In the genomic region with DNA sequence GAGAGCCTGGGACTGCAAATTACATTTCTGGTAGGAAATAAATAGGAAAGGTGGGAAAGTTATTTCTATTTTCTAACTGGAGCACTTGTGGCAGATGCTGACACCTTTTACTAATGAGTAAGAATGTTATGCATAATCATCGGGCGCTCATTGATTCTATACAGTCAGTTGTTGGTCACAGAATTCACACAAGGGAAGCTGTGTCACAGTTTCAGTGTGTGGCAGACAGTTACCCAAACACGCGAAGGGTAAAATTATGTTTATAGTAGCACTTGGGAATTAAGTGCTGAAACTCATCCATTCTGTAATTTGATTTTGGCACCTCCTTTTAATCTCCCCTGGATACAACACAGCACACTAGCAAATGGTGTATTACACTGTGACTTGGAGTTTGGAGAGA, we compare ENCODE assay signal across 24 mouse cellular contexts.
A peak's percentile ranks its signal among the peaks of the same experiment; 100 is the strongest.
DNase-seq lines count a peak whose midpoint lies in the region; ATAC-seq and TF ChIP-seq lines count a peak whose summit lies in the region.
"Had no signal": no experiment of that assay in that cellular context is flagged by ENCODE, and none has a peak within 500 bp of the region (broad histone marks: within the 10 kb centered on the region; RNA-seq: fewer than 3 reads in every experiment).

No protein-coding gene starts in this region.

- WGBS in forebrain, embryonic 15.5 days, result 55% methylated on average over 4 of the region's 4 CpGs
- 82% methylated on average over 4 of the region's 4 CpGs for WGBS in forebrain, embryonic 12.5 days

- no peaks in the 10 kb centered on the region for H3K9me3 ChIP-seq in forebrain, embryonic 15.5 days
- no peaks in the 10 kb centered on the region for H3K9me3 ChIP-seq in forebrain, embryonic 12.5 days
- H3K9me3 ChIP-seq: heart, embryonic 12.5 days; heart, embryonic 15.5 days; hindbrain, embryonic 10.5 days; hindbrain, embryonic 13.5 days; intestine, embryonic 15.5 days had no signal

- H3K4me2 ChIP-seq in forebrain, embryonic 15.5 days (replicated peaks), result no peak overlapping the region
- H3K4me2 ChIP-seq in forebrain, embryonic 12.5 days, result no peak overlapping the region
- H3K4me2 ChIP-seq: heart, embryonic 12.5 days; heart, embryonic 15.5 days; hindbrain, embryonic 13.5 days; intestine, embryonic 15.5 days had no signal

- peak; percentile 86 for ATAC-seq in forebrain, embryonic 15.5 days (replicated peaks)
- no peak for ATAC-seq in forebrain, embryonic 12.5 days (ENCODE audit: low FRiP score)
- ATAC-seq: CD4-positive, CD25-positive, alpha-beta regulatory T cell, adult 4 months; hindbrain, embryonic 16.5 days; intestine, embryonic 15.5 days had no signal

- no peaks in the 10 kb centered on the region for H3K36me3 ChIP-seq in forebrain, embryonic 15.5 days
- H3K36me3 ChIP-seq in forebrain, embryonic 12.5 days (replicated peaks), result no peaks in the 10 kb centered on the region
- H3K36me3 ChIP-seq: heart, embryonic 12.5 days; heart, embryonic 15.5 days; hindbrain, embryonic 10.5 days; hindbrain, embryonic 13.5 days; intestine, embryonic 15.5 days had no signal

- no peaks in the 10 kb centered on the region for H3K27me3 ChIP-seq in forebrain, embryonic 15.5 days
- H3K27me3 ChIP-seq in forebrain, embryonic 12.5 days, result no peaks in the 10 kb centered on the region
- H3K27me3 ChIP-seq: heart, embryonic 12.5 days; heart, embryonic 15.5 days; hindbrain, embryonic 13.5 days; intestine, embryonic 15.5 days had no signal

- no peak overlapping the region for H3K27ac ChIP-seq in forebrain, embryonic 15.5 days (replicated peaks)
- H3K27ac ChIP-seq in forebrain, embryonic 12.5 days, result no peak overlapping the region
- H3K27ac ChIP-seq: gastrocnemius, adult 2 months; heart, embryonic 15.5 days; hindbrain, embryonic 10.5 days; hindbrain, embryonic 13.5 days; intestine, embryonic 15.5 days had no signal

- peak; percentile 10 for DNase-seq in brain, adult 2 months (ENCODE audit: low read depth, low spot score)
- peak; percentile 85 for DNase-seq in brain, embryonic 14.5 days (ENCODE audit: low read depth)
- DNase-seq in spleen, postnatal 14 days (ENCODE audit: low spot score in 2 of 2), result no peak
- no peak for DNase-seq in kidney, postnatal 10 days
- DNase-seq: adrenal gland, adult 2 months; adrenal gland, postnatal 14 days; cerebellum, adult 18-20 months; cerebellum, adult 9-10 months; cerebellum, postnatal 14 days; gastrocnemius, adult 2 months; gastrocnemius, postnatal 14 days; heart, adult 11 months; heart, postnatal 10 days; heart, postnatal 36 days; kidney, adult 11 months had no signal

- H3K4me3 ChIP-seq in forebrain, embryonic 15.5 days, result no peak overlapping the region
- H3K4me3 ChIP-seq in forebrain, embryonic 12.5 days (replicated peaks), result no peak overlapping the region
- H3K4me3 ChIP-seq: gastrocnemius, adult 2 months; heart, embryonic 12.5 days; heart, embryonic 15.5 days; hindbrain, embryonic 10.5 days; hindbrain, embryonic 13.5 days; intestine, embryonic 15.5 days had no signal

- TF ChIP-seq POLR2A in brain, embryonic 14.5 days (IDR thresholded peaks at IDR 0.05; ENCODE audit: borderline replicate concordance, extremely low read depth, insufficient read depth, insufficient read length, poor library complexity, severe bottlenecking), result no peak

- no peaks in the 10 kb centered on the region for H3K4me1 ChIP-seq in forebrain, embryonic 15.5 days
- no peaks in the 10 kb centered on the region for H3K4me1 ChIP-seq in forebrain, embryonic 12.5 days
- H3K4me1 ChIP-seq: heart, embryonic 12.5 days; heart, embryonic 15.5 days; hindbrain, embryonic 10.5 days; hindbrain, embryonic 13.5 days; intestine, embryonic 15.5 days had no signal

- no peak for TF ChIP-seq CTCF in brain, embryonic 14.5 days (IDR thresholded peaks at IDR 0.05; ENCODE audit: borderline replicate concordance, extremely low read depth, insufficient read depth, insufficient read length)

- no peak overlapping the region for H3K9ac ChIP-seq in forebrain, embryonic 15.5 days (replicated peaks)
- no peak overlapping the region for H3K9ac ChIP-seq in forebrain, embryonic 12.5 days
- H3K9ac ChIP-seq: heart, embryonic 12.5 days; heart, embryonic 15.5 days; hindbrain, embryonic 13.5 days; intestine, embryonic 15.5 days had no signal

Comparison
In these comparisons a context has a peak if more than half of its experiments do, and no peak if none do; other contexts are left out.
1. DNase-seq: peak in brain, adult 2 months (single experiment) and brain, embryonic 14.5 days (single experiment); none in spleen, postnatal 14 days (0 of 2) and kidney, postnatal 10 days (single experiment).